In genomic region chr13:91223587-91224437, GRCm38 (mm10) we compare ENCODE assay signal across 8 mouse cellular contexts. TPM values are rescaled to one million over a fixed set of nuclear protein-coding genes. Genes with fewer than 3 reads are reported as not detected.
DNase-seq lines count a peak whose midpoint lies in the region; ATAC-seq and TF ChIP-seq lines count a peak whose summit lies in the region.

Gene Atg10, minus strand, starts transcription at chr13:91223968.

- H3K9ac ChIP-seq in hindbrain, embryonic 14.5 days, result peak within 1 kb of the TSS; percentile 86

- TF ChIP-seq CTCF in Patski (IDR thresholded peaks at IDR 0.05), result peak; percentile 7

- peak within 1 kb of the TSS; percentile 55 for H3K4me2 ChIP-seq in hindbrain, embryonic 14.5 days (replicated peaks)

- peak within 1 kb of the TSS; percentile 66 for H3K4me3 ChIP-seq in hindbrain, embryonic 14.5 days (replicated peaks; ENCODE audit: low read length)

- 1% methylated on average over 55 of the region's 55 CpGs for WGBS in hindbrain, embryonic 14.5 days

- H3K27ac ChIP-seq in hindbrain, embryonic 14.5 days, result peak within 1 kb of the TSS; percentile 94

- in situ Hi-C loops in Patski (cut with MboI; ENCODE audit: low pct_unique_long_range_greater_than_20kb), result loop anchor here (25.0 kb wide), 1 partner anchor 413 kb away; no protein-coding TSS in a partner anchor

- H3K4me1 ChIP-seq in hindbrain, embryonic 14.5 days (replicated peaks; ENCODE audit: control insufficient read depth, insufficient read depth, low read length), result peaks cover 12% of the 10 kb centered on the region; the same call in 1 of the 2 replicates

- H3K9me3 ChIP-seq in hindbrain, embryonic 14.5 days (ENCODE audit: control insufficient read depth, low read length), result no peaks in the 10 kb centered on the region

- H3K36me3 ChIP-seq in hindbrain, embryonic 14.5 days (replicated peaks; ENCODE audit: control insufficient read depth, insufficient read depth), result no peaks in the 10 kb centered on the region

- CTCF ChIA-PET in Patski (lab: Charles Lee), result interaction anchor here (1.1 to 1.3 kb wide), 2 partner anchors 10 to 82 kb away, joined by 3 to 4 read pairs; no protein-coding TSS in a partner anchor

- POLR2A ChIA-PET in Patski (lab: Charles Lee), result interaction anchor here (0.9 to 1.6 kb wide), 4 partner anchors 87 to 183 kb away, joined by 3 to 5 read pairs (median 4); no protein-coding TSS in a partner anchor

- DNase-seq in Patski (ENCODE audit: low read depth, low spot score), result peak; percentile 63
- DNase-seq in cerebellum, postnatal 14 days, result peak; percentile 92 to 96
- peak; percentile 77 to 79 for DNase-seq in frontal cortex, postnatal 14 days (ENCODE audit: low spot score in 2 of 2)
- peak; percentile 92 for DNase-seq in hindbrain, embryonic 14.5 days (ENCODE audit: low spot score)
- peak; percentile 89 to 90 for DNase-seq in layer of hippocampus, postnatal 36 days
- DNase-seq in lung, postnatal 36 days, result peak; percentile 93
- DNase-seq in retina, postnatal 1 day, result peak; percentile 93
- DNase-seq in urinary bladder, adult 18-20 months (ENCODE audit: low spot score in 2 of 2), result peak; percentile 82 to 89

- H3K27me3 ChIP-seq in Patski, result no peaks in the 10 kb centered on the region
- no peaks in the 10 kb centered on the region for H3K27me3 ChIP-seq in hindbrain, embryonic 14.5 days (ENCODE audit: control insufficient read depth, insufficient read depth, low read length)

- ATAC-seq in Patski, result peak; percentile 85
- ATAC-seq in hindbrain, embryonic 14.5 days (ENCODE audit: low FRiP score), result peak; percentile 98

RNA-seq across cellular contexts. Expression of gene Atg10, which starts in this region (rescaled TPM):
- 21.5 TPM for polyA plus RNA-seq in Patski (2021)
- polyA plus RNA-seq in hindbrain, embryonic 14.5 days (2014; fragmentation: Nextera tagmentation; extraction: Ambion mirVana), result 13.3 and 17.2 TPM in 2 replicates
- 10 to 100 TPM; 14.4 to 16.0 TPM for total RNA-seq in layer of hippocampus, postnatal 36 days (2021)

Comparison
In these comparisons a context has a peak if more than half of its experiments do, and no peak if none do; other contexts are left out.
1. Peak in every context shown above with its lines: DNase-seq, ATAC-seq, H3K4me3 ChIP-seq and H3K27ac ChIP-seq.